Mouse (Mus musculus) 416B (cell line): ENCODE results near the gene Pabpn1l.
A peak's percentile ranks its signal among the peaks of the same experiment; 100 is the strongest.

ENCODE experiments used
- DNase-seq: peaks from one replicate; pipeline ENCODE4 v3.0.0; 2011; ENCODE audit warnings: low read depth

Pabpn1l gene

GRCm38 (mm10) chr8:122622727-122623126 is at the start of gene Pabpn1l:
Gene Pabpn1l, minus strand, starts transcription at chr8:122622739.
- DNase-seq: no peak

- peak; percentile 61 for DNase-seq
Observed at GRCm38 (mm10) chr8:122671894-122672293, 49.4 kb upstream of the Pabpn1l start.

- no peak for DNase-seq
Observed at GRCm38 (mm10) chr8:122670718-122671117, 48.2 kb upstream of the Pabpn1l start.

GRCm38 (mm10) chr8:122670001-122670400 is 47.5 kb upstream of the Pabpn1l start:
- DNase-seq: no peak

- DNase-seq: no peak
Observed at GRCm38 (mm10) chr8:122669370-122669769, 46.8 kb upstream of the Pabpn1l start.

- DNase-seq: no peak
Observed at GRCm38 (mm10) chr8:122667854-122668253, 45.3 kb upstream of the Pabpn1l start.

GRCm38 (mm10) chr8:122666827-122667226 is 44.3 kb upstream of the Pabpn1l start:
- DNase-seq: peak; percentile 72

GRCm38 (mm10) chr8:122666338-122666764 is 43.8 kb upstream of the Pabpn1l start:
- DNase-seq: peak; percentile 71

GRCm38 (mm10) chr8:122665667-122666316 is 43.3 kb upstream of the Pabpn1l start:
- DNase-seq: peak; percentile 77

- peak; percentile 90 for DNase-seq
Observed at GRCm38 (mm10) chr8:122665221-122665620, 42.7 kb upstream of the Pabpn1l start.

GRCm38 (mm10) chr8:122663670-122664069 is 41.1 kb upstream of the Pabpn1l start:
- DNase-seq: no peak

GRCm38 (mm10) chr8:122663106-122663505 is 40.6 kb upstream of the Pabpn1l start:
- no peak for DNase-seq

- DNase-seq: no peak
Observed at GRCm38 (mm10) chr8:122661894-122662293, 39.4 kb upstream of the Pabpn1l start.

GRCm38 (mm10) chr8:122661138-122661537 is 38.6 kb upstream of the Pabpn1l start:
- no peak for DNase-seq

GRCm38 (mm10) chr8:122660022-122660421 is 37.5 kb upstream of the Pabpn1l start:
- DNase-seq: no peak

GRCm38 (mm10) chr8:122658807-122659160 is 36.2 kb upstream of the Pabpn1l start:
- no peak for DNase-seq

- DNase-seq: no peak
Observed at GRCm38 (mm10) chr8:122658149-122658806, 35.7 kb upstream of the Pabpn1l start.

- peak; percentile 98 for DNase-seq
Observed at GRCm38 (mm10) chr8:122656056-122656999, 33.8 kb upstream of the Pabpn1l start.

- DNase-seq: no peak
Observed at GRCm38 (mm10) chr8:122654768-122655167, 32.2 kb upstream of the Pabpn1l start.

GRCm38 (mm10) chr8:122652643-122653042 is 30.1 kb upstream of the Pabpn1l start:
- peak; percentile 54 for DNase-seq

GRCm38 (mm10) chr8:122651326-122651921 is 28.9 kb upstream of the Pabpn1l start:
- no peak for DNase-seq
